Mouse (Mus musculus): Measurements from ENCODE around the gene Krt16.

Krt16 gene
- long read RNA-seq, experiment 1: 0 reads
- long read RNA-seq, experiment 2: 0 reads

GRCm38 (mm10) chr11:100248852-100249465 is at the start of gene Krt16:
TSS of gene Krt16 (minus strand) at chr11:100248902.
- intact Hi-C loops (cut with DNase I): no loop called here

- intact Hi-C loops (cut with DNase I): loop anchor here (5.0 kb wide), 3 partner anchors 130 to 920 kb away; no protein-coding TSS in a partner anchor
These were observed 49.1 kb upstream of the Krt16 start for GRCm38 (mm10) chr11:100297801-100298200.

- intact Hi-C loops (cut with DNase I): loop anchor here (5.0 kb wide), 3 partner anchors 128 to 918 kb away; no protein-coding TSS in a partner anchor
These were observed 46.6 kb upstream of the Krt16 start for GRCm38 (mm10) chr11:100295308-100295707.

- intact Hi-C loops (cut with DNase I): no loop called here
These were observed 44.2 kb upstream of the Krt16 start for GRCm38 (mm10) chr11:100292884-100293283.

GRCm38 (mm10) chr11:100290235-100290634 is 41.5 kb upstream of the Krt16 start:
- intact Hi-C loops (cut with DNase I): no loop called here

- intact Hi-C loops (cut with DNase I): no loop called here
These were observed 40.2 kb upstream of the Krt16 start for GRCm38 (mm10) chr11:100288942-100289341.

- intact Hi-C loops (cut with DNase I): no loop called here
These were observed 38.3 kb upstream of the Krt16 start for GRCm38 (mm10) chr11:100287024-100287423.

GRCm38 (mm10) chr11:100284988-100285387 is 36.3 kb upstream of the Krt16 start:
- intact Hi-C loops (cut with DNase I): loop anchor here (5.0 kb wide), 1 partner anchor 823 kb away; no protein-coding TSS in a partner anchor

GRCm38 (mm10) chr11:100282549-100282948 is 33.8 kb upstream of the Krt16 start:
- intact Hi-C loops (cut with DNase I): loop anchor here (1.0 to 5.0 kb wide), 2 partner anchors 113 to 820 kb away; no protein-coding TSS in a partner anchor

- intact Hi-C loops (cut with DNase I): loop anchor here (1.0 to 5.0 kb wide), 2 partner anchors 113 to 820 kb away; no protein-coding TSS in a partner anchor
These were observed 33.2 kb upstream of the Krt16 start for GRCm38 (mm10) chr11:100281596-100282544.

- intact Hi-C loops (cut with DNase I): no loop called here
These were observed 30.1 kb upstream of the Krt16 start for GRCm38 (mm10) chr11:100278759-100279158.

GRCm38 (mm10) chr11:100277726-100278480 is 29.2 kb upstream of the Krt16 start:
- intact Hi-C loops (cut with DNase I): no loop called here

- intact Hi-C loops (cut with DNase I): no loop called here
These were observed 26.8 kb upstream of the Krt16 start for GRCm38 (mm10) chr11:100275466-100275865.

GRCm38 (mm10) chr11:100274719-100275118 is 26.0 kb upstream of the Krt16 start:
- intact Hi-C loops (cut with DNase I): no loop called here

- intact Hi-C loops (cut with DNase I): no loop called here
These were observed 23.2 kb upstream of the Krt16 start for GRCm38 (mm10) chr11:100271878-100272277.

GRCm38 (mm10) chr11:100269821-100270332 is 21.2 kb upstream of the Krt16 start, which contains the start of gene Krt42:
TSS of gene Krt42 (minus strand) at chr11:100269871.
- intact Hi-C loops (cut with DNase I): no loop called here

GRCm38 (mm10) chr11:100262058-100262980 is 13.6 kb upstream of the Krt16 start:
- intact Hi-C loops (cut with DNase I): no loop called here

- intact Hi-C loops (cut with DNase I): no loop called here
These were observed 12.5 kb upstream of the Krt16 start for GRCm38 (mm10) chr11:100261235-100261605.

GRCm38 (mm10) chr11:100260514-100261234 is 12.0 kb upstream of the Krt16 start, which contains the start of gene Krt17:
TSS of gene Krt17 (minus strand) at chr11:100261029.
- intact Hi-C loops (cut with DNase I): no loop called here

Data from adrenal gland (tissue).